Mouse (Mus musculus): Measurements from ENCODE around the gene Pcdh19. TPM values are rescaled to one million over a fixed set of nuclear protein-coding genes. Genes with fewer than 3 reads are reported as not detected.
A peak's percentile ranks its signal among the peaks of the same experiment; 100 is the strongest.

Gene Pcdh19
- polyA plus RNA-seq, 1 experiment from 2014 or later, result 0.39 TPM

DNA sequence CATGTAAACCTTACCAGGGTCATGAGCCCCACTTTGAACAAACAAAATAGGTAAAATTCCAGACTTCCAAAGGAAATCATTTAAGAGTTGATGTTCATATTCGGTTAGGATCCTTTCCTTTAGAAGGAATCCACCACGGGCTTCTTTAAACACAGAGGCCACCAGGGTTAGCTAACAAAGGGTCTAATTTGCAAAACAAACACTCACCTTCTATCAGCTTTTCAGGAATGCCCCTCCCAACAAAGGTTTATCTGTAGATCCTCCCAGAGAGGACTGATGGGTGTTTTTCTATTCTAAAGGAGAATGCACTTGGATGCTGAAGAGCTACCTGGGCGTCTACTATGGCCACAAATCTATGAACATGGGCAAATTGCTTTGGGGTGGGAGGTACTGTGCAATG lies 15.0 kb downstream of the Pcdh19 start:
- TF ChIP-seq CTCF (IDR thresholded peaks at IDR 0.05) (no peak), EP300 (IDR thresholded peaks at IDR 0.05) (no peak)
- 37% methylated on average over 3 of the region's 3 CpGs for whole genome bisulfite sequencing
- ATAC-seq, result no peak
- Histone ChIP-seq H3K9ac (replicated peaks; ENCODE audit: low read depth) (no peak overlapping the region), H3K4me3 (ENCODE audit: low read depth, low read length) (no peak overlapping the region), H3K4me2 (replicated peaks; ENCODE audit: low read depth, low read length) (no peak overlapping the region), H3K36me3 (ENCODE audit: insufficient read depth, low read length) (no peaks in the 10 kb centered on the region), H3K4me1 (ENCODE audit: insufficient read depth, low read depth, low read length) (no peaks in the 10 kb centered on the region), H3K27me3 (replicated peaks; ENCODE audit: insufficient read depth, low read length) (no peaks in the 10 kb centered on the region), H3K9me3 (ENCODE audit: low read length) (no peaks in the 10 kb centered on the region), H3K27ac (ENCODE audit: low read length) (no peak overlapping the region)
- no peak for DNase-seq (ENCODE audit: low spot score)

- Histone ChIP-seq H3K27ac (ENCODE audit: low read length) (no peak overlapping the region), H3K4me3 (ENCODE audit: low read depth, low read length) (no peak overlapping the region), H3K4me1 (ENCODE audit: insufficient read depth, low read depth, low read length) (no peaks in the 10 kb centered on the region), H3K27me3 (replicated peaks; ENCODE audit: insufficient read depth, low read length) (no peaks in the 10 kb centered on the region), H3K36me3 (ENCODE audit: insufficient read depth, low read length) (no peaks in the 10 kb centered on the region), H3K4me2 (replicated peaks; ENCODE audit: low read depth, low read length) (no peak overlapping the region), H3K9ac (replicated peaks; ENCODE audit: low read depth) (no peak overlapping the region), H3K9me3 (ENCODE audit: low read length) (no peaks in the 10 kb centered on the region)
- 65% methylated on average over 5 of the region's 5 CpGs for WGBS
- ATAC-seq (no peak), DNase-seq (ENCODE audit: low spot score) (no peak)
- no peak for TF ChIP-seq CTCF (IDR thresholded peaks at IDR 0.05)
- no peak for TF ChIP-seq EP300 (IDR thresholded peaks at IDR 0.05)
These were observed 28.7 kb downstream of the Pcdh19 start for GRCm38 (mm10) chrX:133660111-133660510.

GRCm38 (mm10) chrX:133657308-133658302 lies 31.2 kb downstream of the Pcdh19 start:
- Histone ChIP-seq H3K36me3 (ENCODE audit: insufficient read depth, low read length) (no peaks in the 10 kb centered on the region), H3K4me2 (replicated peaks; ENCODE audit: low read depth, low read length) (peak overlapping the region; percentile 27; the same call in 1 of the 2 replicates), H3K4me3 (ENCODE audit: low read depth, low read length) (no peak overlapping the region), H3K4me1 (ENCODE audit: insufficient read depth, low read depth, low read length) (no peaks in the 10 kb centered on the region), H3K9me3 (ENCODE audit: low read length) (no peaks in the 10 kb centered on the region), H3K27me3 (replicated peaks; ENCODE audit: insufficient read depth, low read length) (no peaks in the 10 kb centered on the region), H3K9ac (replicated peaks; ENCODE audit: low read depth) (no peak overlapping the region), H3K27ac (ENCODE audit: low read length) (no peak overlapping the region)
- no peak for ATAC-seq
- DNase-seq (ENCODE audit: low spot score), result peak; percentile 19
- no peak for TF ChIP-seq EP300 (IDR thresholded peaks at IDR 0.05)
- peak; percentile 64 for TF ChIP-seq CTCF (IDR thresholded peaks at IDR 0.05)
- 17% methylated on average over 9 of the region's 9 CpGs for WGBS

DNA sequence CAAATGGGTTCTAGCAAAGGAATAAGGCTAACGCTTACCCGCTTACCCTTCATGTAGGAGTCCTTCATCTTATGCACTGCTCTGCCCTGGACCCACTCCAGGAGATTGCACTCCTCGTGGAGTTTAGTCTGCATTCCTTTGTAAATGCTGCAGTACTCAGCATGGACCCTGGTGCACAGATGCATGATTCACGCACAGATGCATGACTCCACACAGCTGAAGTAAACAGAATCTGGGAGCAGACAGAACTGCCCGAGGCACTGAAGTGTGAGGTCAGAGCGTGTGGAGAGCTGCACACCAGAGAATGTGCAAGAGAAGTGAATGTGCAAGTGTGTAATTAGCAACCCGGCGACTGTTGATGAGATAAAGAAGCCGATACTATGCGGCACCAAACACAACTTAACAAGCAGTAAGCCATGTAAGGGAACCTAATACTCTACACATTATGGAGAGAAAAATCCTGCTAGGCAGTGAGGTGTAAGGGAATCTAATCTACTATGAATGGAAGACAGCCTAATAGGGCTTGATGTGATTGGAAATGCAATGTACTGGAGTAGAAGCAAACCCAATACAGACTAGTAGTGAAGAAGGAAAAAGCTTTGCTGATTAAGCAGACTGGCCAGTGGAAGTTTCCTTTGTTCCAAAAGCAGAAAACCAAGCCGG lies 32.8 kb downstream of the Pcdh19 start:
- Histone ChIP-seq H3K27me3 (replicated peaks; ENCODE audit: insufficient read depth, low read length) (no peaks in the 10 kb centered on the region), H3K4me3 (ENCODE audit: low read depth, low read length) (no peak overlapping the region), H3K36me3 (ENCODE audit: insufficient read depth, low read length) (no peaks in the 10 kb centered on the region), H3K9ac (replicated peaks; ENCODE audit: low read depth) (no peak overlapping the region), H3K4me1 (ENCODE audit: insufficient read depth, low read depth, low read length) (no peaks in the 10 kb centered on the region), H3K4me2 (replicated peaks; ENCODE audit: low read depth, low read length) (no peak overlapping the region), H3K9me3 (ENCODE audit: low read length) (no peaks in the 10 kb centered on the region), H3K27ac (ENCODE audit: low read length) (no peak overlapping the region)
- ATAC-seq (peak; percentile 32; the same call in 1 of the 2 replicates), DNase-seq (ENCODE audit: low spot score) (no peak)
- WGBS, result 42% methylated on average over 11 of the region's 11 CpGs
- TF ChIP-seq EP300 (IDR thresholded peaks at IDR 0.05), result no peak
- TF ChIP-seq CTCF (IDR thresholded peaks at IDR 0.05), result no peak

GRCm38 (mm10) chrX:133655196-133655595 lies 33.6 kb downstream of the Pcdh19 start:
- Histone ChIP-seq H3K4me1 (ENCODE audit: insufficient read depth, low read depth, low read length) (no peaks in the 10 kb centered on the region), H3K36me3 (ENCODE audit: insufficient read depth, low read length) (no peaks in the 10 kb centered on the region), H3K9ac (replicated peaks; ENCODE audit: low read depth) (no peak overlapping the region), H3K4me2 (replicated peaks; ENCODE audit: low read depth, low read length) (no peak overlapping the region), H3K9me3 (ENCODE audit: low read length) (no peaks in the 10 kb centered on the region), H3K27ac (ENCODE audit: low read length) (no peak overlapping the region), H3K4me3 (ENCODE audit: low read depth, low read length) (no peak overlapping the region), H3K27me3 (replicated peaks; ENCODE audit: insufficient read depth, low read length) (no peaks in the 10 kb centered on the region)
- TF ChIP-seq EP300 (IDR thresholded peaks at IDR 0.05) (no peak), CTCF (IDR thresholded peaks at IDR 0.05) (no peak)
- no peak for ATAC-seq
- no peak for DNase-seq (ENCODE audit: low spot score)
- 39% methylated on average over 4 of the region's 4 CpGs for WGBS

- no peaks in the 10 kb centered on the region for H3K36me3 ChIP-seq (ENCODE audit: insufficient read depth, low read length)
- no peak overlapping the region for H3K4me2 ChIP-seq (replicated peaks; ENCODE audit: low read depth, low read length)
- H3K27me3 ChIP-seq (replicated peaks; ENCODE audit: insufficient read depth, low read length), result no peaks in the 10 kb centered on the region
- H3K9ac ChIP-seq (replicated peaks; ENCODE audit: low read depth), result no peak overlapping the region
- H3K4me1 ChIP-seq (ENCODE audit: insufficient read depth, low read depth, low read length), result no peaks in the 10 kb centered on the region
- no peak for DNase-seq (ENCODE audit: low spot score)
- no peak overlapping the region for H3K4me3 ChIP-seq (ENCODE audit: low read depth, low read length)
- 81% methylated on average over 3 of the region's 3 CpGs for WGBS
- no peaks in the 10 kb centered on the region for H3K9me3 ChIP-seq (ENCODE audit: low read length)
- H3K27ac ChIP-seq (ENCODE audit: low read length), result no peak overlapping the region
- no peak for ATAC-seq
- no peak for TF ChIP-seq CTCF (IDR thresholded peaks at IDR 0.05)
- no peak for TF ChIP-seq EP300 (IDR thresholded peaks at IDR 0.05)
These were observed 35.7 kb downstream of the Pcdh19 start for GRCm38 (mm10) chrX:133653071-133653470.
